Mouse (Mus musculus) natural killer cell, adult 2 months (primary cell): ENCODE results near the gene Stk19.
"Not testable (repeated sequence)": the region's sequence is repeated elsewhere in the genome, so short reads cannot be mapped to it uniquely, and the experiment has no call there.

Experiments
- DNase-seq, 2 experiments: peaks; one replicate each; pipeline ENCODE4 v3.0.0; 2022; ENCODE audit warnings: low spot score in 2 of 2

Stk19 gene

GRCm38 (mm10) chr17:34797211-34797995 is 39.3 kb downstream of the Stk19 start:
- DNase-seq: not testable (repeated sequence)

GRCm38 (mm10) chr17:34796311-34797140 is 40.2 kb downstream of the Stk19 start:
- no peak for DNase-seq

- peak in 1 of 2 experiments; percentile 20 for DNase-seq
These were observed 41.1 kb downstream of the Stk19 start for GRCm38 (mm10) chr17:34795633-34796032.

GRCm38 (mm10) chr17:34795016-34795415 is 41.7 kb downstream of the Stk19 start:
- no peak for DNase-seq

- DNase-seq: no peak
These were observed 58.9 kb downstream of the Stk19 start for GRCm38 (mm10) chr17:34777680-34778325.
